Mouse (Mus musculus) testis, adult 2 months (tissue): ENCODE results near the gene Zfp991.
"Not testable (repeated sequence)": the region's sequence is repeated elsewhere in the genome, so short reads cannot be mapped to it uniquely, and the experiment has no call there.

Experiments used
- CTCF ChIP-seq: fragments of 200-500 bp; IDR thresholded peaks from 2 replicates; pipeline ENCODE4 v1.5.1; 2012; ENCODE audit warnings: low read depth, mild to moderate bottlenecking, inconsistent platforms, low read length, moderate library complexity; ENCODE audit not compliant: control insufficient read depth, insufficient read depth, insufficient replicate concordance
- POLR2A ChIP-seq: fragments of 200-500 bp; IDR thresholded peaks from 2 replicates; pipeline ENCODE4 v1.6.1; 2012; ENCODE audit warnings: low read depth, mild to moderate bottlenecking, inconsistent platforms, low read length, moderate library complexity; ENCODE audit not compliant: control insufficient read depth

GRCm38 (mm10) chr4:147217676-147218075 lies 85.8 kb downstream of the Zfp991 start:
- not testable (repeated sequence) for TF ChIP-seq CTCF, POLR2A
